Mouse (Mus musculus): ENCODE measurements around the gene Pkp3. TPM values are rescaled to one million over a fixed set of nuclear protein-coding genes. Genes with fewer than 3 reads are reported as not detected.
A peak's percentile ranks its signal among the peaks of the same experiment; 100 is the strongest.

The Pkp3 gene
- polyA plus RNA-seq, 1 experiment from 2014 or later: 9.6 TPM

GRCm38 (mm10) chr7:141079481-141080449 lies 1.7 kb downstream of the Pkp3 start:
- Histone ChIP-seq H3K4me1 (peaks cover 22% of the 10 kb centered on the region), H3K9me3 (no peaks in the 10 kb centered on the region), H3K36me3 (replicated peaks) (peaks cover 9% of the 10 kb centered on the region), H3K4me3 (peak overlapping the region; percentile 47), H3K27ac (replicated peaks) (peak overlapping the region; percentile 66), H3K27me3 (replicated peaks; ENCODE audit: low read depth, poor library complexity, severe bottlenecking) (peaks cover 39% of the 10 kb centered on the region)
- WGBS: 19% methylated on average over 34 of the region's 34 CpGs
- peak; percentile 48 for DNase-seq (ENCODE audit: low spot score)

- peaks cover 9% of the 10 kb centered on the region for H3K36me3 ChIP-seq (replicated peaks)
- no peak overlapping the region for H3K27ac ChIP-seq (replicated peaks)
- WGBS: 49% methylated on average over 8 of the region's 8 CpGs
- H3K27me3 ChIP-seq (replicated peaks; ENCODE audit: low read depth, poor library complexity, severe bottlenecking): peaks cover 58% of the 10 kb centered on the region
- H3K4me3 ChIP-seq: peak overlapping the region; percentile 37
- no peak for DNase-seq (ENCODE audit: low spot score)
- H3K9me3 ChIP-seq: no peaks in the 10 kb centered on the region
- peaks cover 32% of the 10 kb centered on the region for H3K4me1 ChIP-seq
These were observed 9.9 kb downstream of the Pkp3 start for GRCm38 (mm10) chr7:141087894-141088293.

- Histone ChIP-seq H3K9me3 (no peaks in the 10 kb centered on the region), H3K27me3 (replicated peaks; ENCODE audit: low read depth, poor library complexity, severe bottlenecking) (peaks cover 64% of the 10 kb centered on the region), H3K27ac (replicated peaks) (no peak overlapping the region), H3K36me3 (replicated peaks) (0 out of 2 replicates have a peak, but pooled peaks cover 5% of the 10 kb centered on the region), H3K4me1 (peaks cover 32% of the 10 kb centered on the region), H3K4me3 (peak overlapping the region; percentile 37)
- DNase-seq (ENCODE audit: low spot score): peak; percentile 35
- 19% methylated on average over 18 of the region's 18 CpGs for WGBS
These were observed 10.5 kb downstream of the Pkp3 start for GRCm38 (mm10) chr7:141088473-141088872.

GRCm38 (mm10) chr7:141090228-141090627 lies 12.2 kb downstream of the Pkp3 start:
- Histone ChIP-seq H3K27me3 (replicated peaks; ENCODE audit: low read depth, poor library complexity, severe bottlenecking) (peaks cover 79% of the 10 kb centered on the region), H3K9me3 (no peaks in the 10 kb centered on the region), H3K4me3 (no peak overlapping the region), H3K4me1 (peaks cover 39% of the 10 kb centered on the region), H3K27ac (replicated peaks) (no peak overlapping the region), H3K36me3 (replicated peaks) (0 out of 2 replicates have a peak, but pooled peaks cover 5% of the 10 kb centered on the region)
- WGBS: 72% methylated on average over 8 of the region's 8 CpGs
- DNase-seq (ENCODE audit: low spot score): no peak

GRCm38 (mm10) chr7:141092051-141092735 lies 14.2 kb downstream of the Pkp3 start:
- peak overlapping the region; percentile 45 for H3K4me3 ChIP-seq
- WGBS: 6% methylated on average over 37 of the region's 37 CpGs
- H3K27me3 ChIP-seq (replicated peaks; ENCODE audit: low read depth, poor library complexity, severe bottlenecking): peaks cover 88% of the 10 kb centered on the region
- peaks cover 46% of the 10 kb centered on the region for H3K4me1 ChIP-seq
- H3K36me3 ChIP-seq (replicated peaks): 0 out of 2 replicates have a peak, but pooled peaks cover 5% of the 10 kb centered on the region
- no peaks in the 10 kb centered on the region for H3K9me3 ChIP-seq
- peak; percentile 87 for DNase-seq (ENCODE audit: low spot score)
- H3K27ac ChIP-seq (replicated peaks): peak overlapping the region; percentile 52; the same call in 1 of the 2 replicates

- Histone ChIP-seq H3K27me3 (replicated peaks; ENCODE audit: low read depth, poor library complexity, severe bottlenecking) (peaks cover 88% of the 10 kb centered on the region), H3K9me3 (no peaks in the 10 kb centered on the region), H3K4me1 (peaks cover 30% of the 10 kb centered on the region), H3K27ac (replicated peaks) (no peak overlapping the region), H3K36me3 (replicated peaks) (no peaks in the 10 kb centered on the region), H3K4me3 (no peak overlapping the region)
- WGBS: 91% methylated on average over 6 of the region's 6 CpGs
- no peak for DNase-seq (ENCODE audit: low spot score)
These were observed 15.9 kb downstream of the Pkp3 start for GRCm38 (mm10) chr7:141093950-141094349.

GRCm38 (mm10) chr7:141094487-141095205 lies 16.6 kb downstream of the Pkp3 start:
- Histone ChIP-seq H3K4me3 (no peak overlapping the region), H3K9me3 (no peaks in the 10 kb centered on the region), H3K4me1 (peaks cover 34% of the 10 kb centered on the region), H3K36me3 (replicated peaks) (no peaks in the 10 kb centered on the region), H3K27ac (replicated peaks) (no peak overlapping the region), H3K27me3 (replicated peaks; ENCODE audit: low read depth, poor library complexity, severe bottlenecking) (peaks cover 88% of the 10 kb centered on the region)
- 59% methylated on average over 15 of the region's 15 CpGs for WGBS
- no peak for DNase-seq (ENCODE audit: low spot score)

- H3K27me3 ChIP-seq (replicated peaks; ENCODE audit: low read depth, poor library complexity, severe bottlenecking): peaks cover 88% of the 10 kb centered on the region
- H3K27ac ChIP-seq (replicated peaks): no peak overlapping the region
- peaks cover 42% of the 10 kb centered on the region for H3K4me1 ChIP-seq
- no peaks in the 10 kb centered on the region for H3K9me3 ChIP-seq
- DNase-seq (ENCODE audit: low spot score): no peak
- 85% methylated on average over 6 of the region's 6 CpGs for WGBS
- no peaks in the 10 kb centered on the region for H3K36me3 ChIP-seq (replicated peaks)
- peak overlapping the region; percentile 11; the same call in 1 of the 2 replicates for H3K4me3 ChIP-seq
These were observed 18.0 kb downstream of the Pkp3 start for GRCm38 (mm10) chr7:141096021-141096420.

- Histone ChIP-seq H3K27me3 (replicated peaks; ENCODE audit: low read depth, poor library complexity, severe bottlenecking) (peaks cover 88% of the 10 kb centered on the region), H3K9me3 (no peaks in the 10 kb centered on the region), H3K36me3 (replicated peaks) (no peaks in the 10 kb centered on the region), H3K4me3 (peak overlapping the region; percentile 11; the same call in 1 of the 2 replicates), H3K4me1 (peaks cover 39% of the 10 kb centered on the region), H3K27ac (replicated peaks) (no peak overlapping the region)
- peak; percentile 26 for DNase-seq (ENCODE audit: low spot score)
- WGBS: 36% methylated on average over 6 of the region's 6 CpGs
These were observed 18.6 kb downstream of the Pkp3 start for GRCm38 (mm10) chr7:141096649-141097056.

- WGBS: 81% methylated on average over 5 of the region's 5 CpGs
- DNase-seq (ENCODE audit: low spot score): no peak
- Histone ChIP-seq H3K27ac (replicated peaks) (no peak overlapping the region), H3K4me1 (peaks cover 34% of the 10 kb centered on the region), H3K36me3 (replicated peaks) (no peaks in the 10 kb centered on the region), H3K9me3 (no peaks in the 10 kb centered on the region), H3K4me3 (no peak overlapping the region), H3K27me3 (replicated peaks; ENCODE audit: low read depth, poor library complexity, severe bottlenecking) (peaks cover 88% of the 10 kb centered on the region)
These were observed 19.2 kb downstream of the Pkp3 start for GRCm38 (mm10) chr7:141097177-141097576.

GRCm38 (mm10) chr7:141099911-141100691 lies 22.1 kb downstream of the Pkp3 start, which contains the start of gene Sigirr:
Gene Sigirr (minus strand): TSS chr7:141100572.
- peaks cover 20% of the 10 kb centered on the region for H3K4me1 ChIP-seq
- H3K36me3 ChIP-seq (replicated peaks): no peaks in the 10 kb centered on the region
- peak within 1 kb of the TSS; percentile 7 for H3K27ac ChIP-seq (replicated peaks)
- peak; percentile 61 for DNase-seq (ENCODE audit: low spot score)
- H3K9me3 ChIP-seq: no peaks in the 10 kb centered on the region
- 1% methylated on average over 56 of the region's 56 CpGs for WGBS
- peaks cover 80% of the 10 kb centered on the region for H3K27me3 ChIP-seq (replicated peaks; ENCODE audit: low read depth, poor library complexity, severe bottlenecking)
- peak within 1 kb of the TSS; percentile 58 for H3K4me3 ChIP-seq

Measured in embryonic facial prominence, embryonic 10.5 days (tissue).